Mouse (Mus musculus) stomach, embryonic 16.5 days (tissue): Measurements from ENCODE around the gene Ncam1. TPM values are rescaled to one million over a fixed set of nuclear protein-coding genes. Genes with fewer than 3 reads are reported as not detected.

Source experiments
- ATAC-seq: fragments of 200-750 bp; cut with Nextera tagmentation; 2 replicates; pipeline ENCODE4 v1.8.0; 2017; ENCODE audit warnings: moderate number of reproducible peaks, moderate TSS enrichment; ENCODE audit not compliant: insufficient read depth, low FRiP score
- H3K27ac ChIP-seq: fragments of 300-500 bp; sonication (generic); 2 replicates; pipeline ENCODE4 v1.5.1; 2014; ENCODE audit warnings: low read length
- H3K27me3 ChIP-seq: fragments of 300-500 bp; sonication (generic); 2 replicates; pipeline ENCODE4 v1.6.1; 2014; ENCODE audit warnings: low read length, control low read depth, mixed read lengths; ENCODE audit not compliant: control insufficient read depth, insufficient read depth
- H3K36me3 ChIP-seq: fragments of 300-500 bp; sonication (generic); 2 replicates; pipeline ENCODE4 v1.6.1; 2014; ENCODE audit warnings: low read length; ENCODE audit not compliant: control insufficient read depth, insufficient read depth
- H3K4me1 ChIP-seq: fragments of 300-500 bp; sonication (generic); 2 replicates; pipeline ENCODE4 v1.6.1; 2014; ENCODE audit warnings: low read length, control low read depth, mixed read lengths; ENCODE audit not compliant: control insufficient read depth, insufficient read depth
- H3K4me2 ChIP-seq: fragments of 300-500 bp; sonication (generic); 2 replicates; pipeline ENCODE4 v1.6.1; 2014; ENCODE audit warnings: low read depth, low read length, mixed read lengths
- H3K4me3 ChIP-seq: fragments of 300-500 bp; sonication (generic); replicated peaks from 2 replicates; pipeline ENCODE4 v1.5.1; 2014; ENCODE audit warnings: mild to moderate bottlenecking, low read length
- H3K9ac ChIP-seq: fragments of 300-500 bp; sonication (generic); 2 replicates; pipeline ENCODE4 v1.6.1; 2014; ENCODE audit warnings: low read length
- H3K9me3 ChIP-seq: fragments of 300-500 bp; sonication (generic); replicated peaks from 2 replicates; pipeline ENCODE4 v1.6.1; 2016; ENCODE audit warnings: low read length, control low read depth; ENCODE audit not compliant: control insufficient read depth
- WGBS: fragments of 180-500 bp; shearing (Covaris S2); extraction: QIAGEN DNeasy Blood & Tissue Kit; methylation state at CpG from one replicate; pipeline ENCODE4 v1.1.7; 2014; 5-methylcytosine and 5-hydroxymethylcytosine counted together
- polyA plus RNA-seq: library from polyadenylated mRNA; unstranded; fragments of >200 nt; fragmentation: Nextera tagmentation; extraction: Ambion mirVana; gene quantifications from 2 replicates; pipeline ENCODE4 v1.2.1, GENCODE M21; 2015

Ncam1 gene
- polyA plus RNA-seq, 1 experiment from 2014 or later: 114 TPM

DNA sequence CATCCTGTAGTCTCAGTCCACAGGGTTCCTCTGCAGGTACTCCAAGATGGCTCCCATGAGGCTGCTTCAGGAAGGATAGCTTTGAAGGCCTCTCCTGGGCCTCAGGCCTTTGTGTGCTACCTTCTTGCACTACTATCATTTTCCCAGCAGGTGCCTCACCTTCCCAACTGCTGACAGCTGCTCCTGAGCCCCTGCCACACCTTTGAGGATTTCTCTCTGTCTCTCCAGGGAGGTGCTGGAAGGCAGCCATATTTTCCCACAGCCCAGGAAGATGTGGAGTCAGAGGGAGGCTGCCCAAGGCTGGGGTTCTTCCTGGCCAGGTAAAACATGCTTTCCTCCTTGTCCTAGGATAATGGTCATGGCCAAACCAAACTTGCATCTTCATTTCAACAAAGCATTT, 83.6 kb downstream of the Ncam1 start:
- no peaks in the 10 kb centered on the region for H3K9me3 ChIP-seq
- no peak for ATAC-seq

GRCm38 (mm10) chr9:49714091-49714490, 84.6 kb downstream of the Ncam1 start:
- Histone ChIP-seq H3K9ac (no peak overlapping the region), H3K9me3 (no peaks in the 10 kb centered on the region), H3K27me3 (no peaks in the 10 kb centered on the region), H3K4me3 (no peak overlapping the region), H3K27ac (no peak overlapping the region), H3K36me3 (no peaks in the 10 kb centered on the region), H3K4me2 (no peak overlapping the region), H3K4me1 (no peaks in the 10 kb centered on the region)
- 79% methylated on average over 3 of the region's 3 CpGs for WGBS
- ATAC-seq: no peak

More for the DNA sequence above, 83.6 kb downstream of the Ncam1 start:
- H3K4me1 ChIP-seq: no peaks in the 10 kb centered on the region
- H3K27me3 ChIP-seq: no peaks in the 10 kb centered on the region
- H3K27ac ChIP-seq: no peak overlapping the region
- H3K4me3 ChIP-seq: no peak overlapping the region
- H3K36me3 ChIP-seq: no peaks in the 10 kb centered on the region
- H3K9ac ChIP-seq: no peak overlapping the region
- H3K4me2 ChIP-seq: no peak overlapping the region

GRCm38 (mm10) chr9:49707646-49708045, 91.1 kb downstream of the Ncam1 start:
- no peak overlapping the region for H3K9ac ChIP-seq
- H3K9me3 ChIP-seq: no peaks in the 10 kb centered on the region
- H3K27me3 ChIP-seq: no peaks in the 10 kb centered on the region
- no peaks in the 10 kb centered on the region for H3K4me1 ChIP-seq
- ATAC-seq: no peak
- H3K27ac ChIP-seq: no peak overlapping the region
- no peak overlapping the region for H3K4me2 ChIP-seq
- H3K4me3 ChIP-seq: no peak overlapping the region
- H3K36me3 ChIP-seq: no peaks in the 10 kb centered on the region

DNA sequence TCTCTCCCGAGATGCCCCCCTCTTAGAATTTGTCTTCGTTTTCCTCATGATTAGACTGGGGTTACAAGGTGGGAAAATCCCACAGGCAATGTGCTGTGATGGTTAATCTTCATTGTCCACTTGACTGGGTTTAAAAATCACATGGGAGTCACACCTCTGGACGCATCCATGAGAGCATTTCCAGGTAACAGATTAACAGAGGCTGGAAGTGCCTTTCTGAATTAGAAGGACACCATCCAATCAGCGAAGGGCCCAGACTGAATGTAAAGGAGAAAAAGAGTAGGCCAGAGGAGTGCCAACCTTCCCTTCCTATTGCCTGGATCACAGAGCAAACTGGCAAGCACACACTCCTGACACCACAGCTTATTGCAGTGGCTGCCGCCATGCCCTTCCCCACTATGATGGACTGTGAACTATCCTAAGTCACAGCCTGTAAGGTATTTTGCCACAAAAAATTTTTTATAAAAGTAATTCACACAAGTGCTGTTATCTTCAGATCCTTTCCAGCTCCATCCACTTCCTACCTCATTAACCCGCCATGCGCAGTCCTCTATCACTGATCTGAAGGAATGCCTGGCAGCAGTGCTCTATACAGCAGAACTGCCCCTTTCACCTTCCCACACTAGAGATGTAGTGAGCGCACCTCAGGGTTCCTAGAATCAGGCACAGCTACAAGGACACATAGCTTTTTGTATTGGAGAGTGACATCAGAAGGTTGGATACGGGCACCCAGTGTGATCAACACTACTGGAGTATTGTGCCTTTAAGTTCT, 94.3 kb downstream of the Ncam1 start:
- H3K4me2 ChIP-seq: no peak overlapping the region
- ATAC-seq: no peak
- no peak overlapping the region for H3K9ac ChIP-seq
- no peak overlapping the region for H3K4me3 ChIP-seq
- no peaks in the 10 kb centered on the region for H3K27me3 ChIP-seq
- H3K9me3 ChIP-seq: no peaks in the 10 kb centered on the region
- no peaks in the 10 kb centered on the region for H3K4me1 ChIP-seq
- no peaks in the 10 kb centered on the region for H3K36me3 ChIP-seq
- WGBS: 85% methylated on average over 9 of the region's 9 CpGs
- H3K27ac ChIP-seq: no peak overlapping the region

DNA sequence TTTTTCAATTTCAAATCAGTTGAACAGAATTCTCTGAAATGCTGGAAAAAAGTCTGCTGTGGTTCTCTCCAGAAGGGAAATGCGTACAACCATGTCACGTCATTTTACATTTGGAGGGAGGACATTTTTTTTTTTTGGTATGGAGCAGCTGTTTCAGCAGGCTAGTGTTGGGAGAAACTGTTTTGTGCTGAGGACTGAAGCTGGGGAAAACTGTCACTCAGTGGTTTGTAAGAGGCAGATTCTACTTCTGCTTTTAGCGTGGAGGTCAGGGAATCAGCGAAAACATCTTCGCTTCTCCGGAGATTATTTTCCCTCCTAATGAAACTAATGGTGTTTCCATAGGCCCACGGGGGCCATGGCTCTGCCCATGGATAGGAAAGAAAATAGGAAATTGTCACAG, 103.4 kb downstream of the Ncam1 start:
- Histone ChIP-seq H3K4me2 (no peak overlapping the region), H3K27me3 (no peaks in the 10 kb centered on the region), H3K9ac (no peak overlapping the region), H3K4me1 (no peaks in the 10 kb centered on the region), H3K9me3 (no peaks in the 10 kb centered on the region), H3K4me3 (no peak overlapping the region), H3K36me3 (no peaks in the 10 kb centered on the region), H3K27ac (no peak overlapping the region; the same call in 1 of the 2 replicates)
- WGBS: 76% methylated on average over 7 of the region's 7 CpGs
- ATAC-seq: no peak

GRCm38 (mm10) chr9:49692791-49693190, 105.9 kb downstream of the Ncam1 start:
- Histone ChIP-seq H3K36me3 (no peaks in the 10 kb centered on the region), H3K27me3 (no peaks in the 10 kb centered on the region), H3K27ac (no peak overlapping the region), H3K4me1 (no peaks in the 10 kb centered on the region), H3K9me3 (no peaks in the 10 kb centered on the region), H3K4me3 (no peak overlapping the region), H3K4me2 (no peak overlapping the region), H3K9ac (no peak overlapping the region)
- whole genome bisulfite sequencing: 86% methylated on average over 11 of the region's 11 CpGs
- no peak for ATAC-seq

GRCm38 (mm10) chr9:49691344-49691743, 107.4 kb downstream of the Ncam1 start:
- Histone ChIP-seq H3K9ac (no peak overlapping the region), H3K4me3 (no peak overlapping the region), H3K27ac (no peak overlapping the region), H3K4me1 (no peaks in the 10 kb centered on the region), H3K4me2 (no peak overlapping the region), H3K27me3 (no peaks in the 10 kb centered on the region), H3K36me3 (no peaks in the 10 kb centered on the region), H3K9me3 (no peaks in the 10 kb centered on the region)
- 78% methylated on average over 2 of the region's 2 CpGs for WGBS
- no peak for ATAC-seq

GRCm38 (mm10) chr9:49683566-49684273, 115.0 kb downstream of the Ncam1 start:
- no peaks in the 10 kb centered on the region for H3K36me3 ChIP-seq
- H3K4me1 ChIP-seq: no peaks in the 10 kb centered on the region
- H3K4me3 ChIP-seq: no peak overlapping the region
- no peaks in the 10 kb centered on the region for H3K27me3 ChIP-seq
- no peak overlapping the region for H3K4me2 ChIP-seq
- H3K9ac ChIP-seq: no peak overlapping the region
- no peak for ATAC-seq
- 68% methylated on average over 8 of the region's 8 CpGs for WGBS
- no peaks in the 10 kb centered on the region for H3K9me3 ChIP-seq
- H3K27ac ChIP-seq: no peak overlapping the region

DNA sequence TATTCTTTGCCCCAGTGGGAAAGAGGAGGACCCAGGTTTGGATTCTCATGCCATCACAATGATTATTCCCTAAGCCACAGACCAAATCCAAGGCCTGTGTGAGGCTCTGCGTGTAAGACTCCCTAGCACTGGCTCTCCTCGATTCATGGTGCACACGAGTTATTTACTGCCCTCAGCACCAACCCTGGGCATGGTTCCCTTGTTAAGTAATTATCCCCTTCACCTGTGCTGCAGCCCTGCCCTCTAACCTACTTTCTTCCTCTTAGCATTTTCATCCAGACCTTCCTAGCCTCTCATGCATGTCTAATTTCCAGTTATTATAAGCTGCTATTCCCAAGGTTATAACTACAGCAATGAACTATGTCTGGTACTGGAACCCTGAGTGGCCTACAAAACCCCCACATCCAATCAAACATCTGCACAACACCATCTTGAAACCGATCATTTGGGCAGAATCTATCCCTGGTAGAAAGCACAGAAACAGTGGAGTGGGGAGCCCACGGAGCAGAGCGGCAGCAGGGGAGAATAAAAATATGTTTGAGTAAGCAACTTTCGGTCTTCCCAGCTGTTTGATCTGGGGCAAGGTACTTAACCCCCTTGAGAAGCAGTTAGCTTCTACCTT, 116.8 kb downstream of the Ncam1 start:
- ATAC-seq: no peak
- Histone ChIP-seq H3K27me3 (no peaks in the 10 kb centered on the region), H3K9me3 (no peaks in the 10 kb centered on the region), H3K9ac (no peak overlapping the region), H3K4me1 (no peaks in the 10 kb centered on the region), H3K36me3 (no peaks in the 10 kb centered on the region), H3K4me3 (no peak overlapping the region), H3K4me2 (no peak overlapping the region), H3K27ac (no peak overlapping the region)
- WGBS: 78% methylated on average over 7 of the region's 7 CpGs
